Mouse (Mus musculus) liver, embryonic 14.5 days (tissue): Measurements from ENCODE around the gene Ssr4.

Source experiments
- CTCF ChIP-seq: IDR thresholded peaks from 2 replicates; pipeline ENCODE4 v1.5.1; 2016; ENCODE audit warnings: antibody characterized with exemption, low read depth, control low read depth
- EP300 ChIP-seq: IDR thresholded peaks from 2 replicates; pipeline ENCODE4 v1.6.1; 2016; ENCODE audit warnings: antibody characterized with exemption, low read depth

DNA sequence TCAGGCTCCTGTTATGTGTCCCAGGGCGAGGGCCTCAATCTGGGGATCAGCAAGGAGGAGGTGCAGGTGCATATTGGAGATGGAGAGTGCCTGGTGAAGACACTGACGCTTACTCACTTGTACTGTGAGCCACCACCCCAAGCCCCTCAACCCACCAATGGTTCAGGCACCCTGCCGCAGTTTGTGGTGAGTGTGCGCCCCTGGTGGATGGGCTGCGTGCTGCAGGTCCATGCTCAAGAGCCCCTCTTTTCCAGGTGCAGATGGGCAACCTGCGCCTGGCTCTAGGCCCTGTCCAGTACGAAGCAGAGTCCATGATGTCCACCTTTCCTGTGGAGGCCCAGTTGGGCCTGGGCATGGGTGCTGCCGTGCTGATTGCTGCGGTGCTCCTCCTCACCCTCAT is 19.6 kb upstream of the Ssr4 start:
- peak; percentile 83 for TF ChIP-seq CTCF
- no peak for TF ChIP-seq EP300
